Mouse (Mus musculus): ENCODE results near the gene D430041D05Rik. TPM values are rescaled to one million over a fixed set of nuclear protein-coding genes. Genes with fewer than 3 reads are reported as not detected.
A peak's percentile ranks its signal among the peaks of the same experiment; 100 is the strongest.
"Not testable (repeated sequence)": the region's sequence is repeated elsewhere in the genome, so short reads cannot be mapped to it uniquely, and the experiment has no call there.

The D430041D05Rik gene
- polyA plus RNA-seq, 2 experiments from 2014 or later = 0.21 TPM; not detected in 1

- peak; percentile 46 for ATAC-seq
Observed at GRCm38 (mm10) chr2:104145983-104146382, 264.8 kb downstream of the D430041D05Rik start.

- no peak for ATAC-seq
Observed at GRCm38 (mm10) chr2:104144004-104144403, 266.8 kb downstream of the D430041D05Rik start.

- no peak for ATAC-seq
Observed at GRCm38 (mm10) chr2:104142140-104142539, 268.7 kb downstream of the D430041D05Rik start.

- ATAC-seq = no peak
Observed at GRCm38 (mm10) chr2:104135920-104136319, 274.9 kb downstream of the D430041D05Rik start.

GRCm38 (mm10) chr2:104134150-104135056 is 276.4 kb downstream of the D430041D05Rik start:
- ATAC-seq = peak; percentile 87

- ATAC-seq = no peak
Observed at GRCm38 (mm10) chr2:104133042-104133810, 277.6 kb downstream of the D430041D05Rik start.

GRCm38 (mm10) chr2:104132266-104132859 is 278.4 kb downstream of the D430041D05Rik start:
- no peak for ATAC-seq

GRCm38 (mm10) chr2:104130969-104131368 is 279.8 kb downstream of the D430041D05Rik start:
- no peak for ATAC-seq

- ATAC-seq = no peak
Observed at GRCm38 (mm10) chr2:104130165-104130564, 280.6 kb downstream of the D430041D05Rik start.

- no peak for ATAC-seq
Observed at GRCm38 (mm10) chr2:104128803-104129531, 281.8 kb downstream of the D430041D05Rik start.

- no peak for ATAC-seq
Observed at GRCm38 (mm10) chr2:104124071-104124470, 286.7 kb downstream of the D430041D05Rik start.

- ATAC-seq = no peak
Observed at GRCm38 (mm10) chr2:104123540-104123939, 287.3 kb downstream of the D430041D05Rik start.

GRCm38 (mm10) chr2:104122505-104123378 is 288.1 kb downstream of the D430041D05Rik start, which contains the start of gene A930018P22Rik:
TSS of gene A930018P22Rik (plus strand) at chr2:104122769.
- peak; percentile 87 for ATAC-seq

- ATAC-seq = no peak
Observed at GRCm38 (mm10) chr2:104121681-104122504, 288.9 kb downstream of the D430041D05Rik start.

- no peak for ATAC-seq
Observed at GRCm38 (mm10) chr2:104120312-104120711, 290.5 kb downstream of the D430041D05Rik start.

GRCm38 (mm10) chr2:104119097-104119496 is 291.7 kb downstream of the D430041D05Rik start:
- ATAC-seq = no peak

GRCm38 (mm10) chr2:104117173-104117572 is 293.6 kb downstream of the D430041D05Rik start:
- not testable (repeated sequence) for ATAC-seq

- ATAC-seq = no peak
Observed at GRCm38 (mm10) chr2:104114898-104115297, 295.9 kb downstream of the D430041D05Rik start.

- ATAC-seq = not testable (repeated sequence)
Observed at GRCm38 (mm10) chr2:104113563-104113962, 297.2 kb downstream of the D430041D05Rik start.

- ATAC-seq = not testable (repeated sequence)
Observed at GRCm38 (mm10) chr2:104111170-104111797, 299.5 kb downstream of the D430041D05Rik start.
